Mouse (Mus musculus) regulatory T cell (primary cell): ENCODE results near the gene Sorl1.

ENCODE experiments used
- in situ Hi-C: fragments of 300-600 bp; cut with MboI, MseI; formaldehyde crosslinking; loops from one replicate; pipeline ENCODE4 v1.15.1; 2025; ENCODE audit warnings: high pct_unique_total_duplicates

The Sorl1 gene

GRCm38 (mm10) chr9:42123713-42124576 is at the start of gene Sorl1:
Sorl1 (minus strand) TSS chr9:42124297.
- in situ Hi-C loops, result no loop called here

- in situ Hi-C loops, result no loop called here
Observed at GRCm38 (mm10) chr9:42173781-42174180, 49.7 kb upstream of the Sorl1 start.

GRCm38 (mm10) chr9:42169491-42169890 is 45.4 kb upstream of the Sorl1 start:
- in situ Hi-C loops, result loop anchor here (10.0 kb wide), 1 partner anchor 795 kb away; no protein-coding TSS in a partner anchor

- in situ Hi-C loops, result loop anchor here (10.0 kb wide), 1 partner anchor 794 kb away; no protein-coding TSS in a partner anchor
Observed at GRCm38 (mm10) chr9:42169025-42169424, 44.9 kb upstream of the Sorl1 start.

GRCm38 (mm10) chr9:42164930-42165329 is 40.8 kb upstream of the Sorl1 start:
- in situ Hi-C loops, result loop anchor here (10.0 kb wide), 1 partner anchor 790 kb away; no protein-coding TSS in a partner anchor

GRCm38 (mm10) chr9:42163011-42163410 is 38.9 kb upstream of the Sorl1 start:
- in situ Hi-C loops, result loop anchor here (10.0 kb wide), 1 partner anchor 788 kb away; no protein-coding TSS in a partner anchor

GRCm38 (mm10) chr9:42159376-42159775 is 35.3 kb upstream of the Sorl1 start:
- in situ Hi-C loops, result no loop called here

GRCm38 (mm10) chr9:42158652-42159051 is 34.6 kb upstream of the Sorl1 start:
- in situ Hi-C loops, result no loop called here

GRCm38 (mm10) chr9:42157981-42158380 is 33.9 kb upstream of the Sorl1 start:
- in situ Hi-C loops, result no loop called here

GRCm38 (mm10) chr9:42156566-42156965 is 32.5 kb upstream of the Sorl1 start:
- in situ Hi-C loops, result no loop called here

- in situ Hi-C loops, result loop anchor here (5.0 kb wide), 1 partner anchor 97 kb away; no protein-coding TSS in a partner anchor
Observed at GRCm38 (mm10) chr9:42154682-42155081, 30.6 kb upstream of the Sorl1 start.

GRCm38 (mm10) chr9:42148816-42149215 is 24.7 kb upstream of the Sorl1 start:
- in situ Hi-C loops, result no loop called here

GRCm38 (mm10) chr9:42148036-42148435 is 23.9 kb upstream of the Sorl1 start:
- in situ Hi-C loops, result no loop called here

GRCm38 (mm10) chr9:42146463-42146862 is 22.4 kb upstream of the Sorl1 start:
- in situ Hi-C loops, result no loop called here

GRCm38 (mm10) chr9:42141549-42142210 is 17.6 kb upstream of the Sorl1 start:
- in situ Hi-C loops, result no loop called here

GRCm38 (mm10) chr9:42138248-42138858 is 14.3 kb upstream of the Sorl1 start:
- in situ Hi-C loops, result no loop called here

- in situ Hi-C loops, result no loop called here
Observed at GRCm38 (mm10) chr9:42137578-42137977, 13.5 kb upstream of the Sorl1 start.

GRCm38 (mm10) chr9:42130793-42131760 is 7.0 kb upstream of the Sorl1 start:
- in situ Hi-C loops, result loop anchor here (5.0 kb wide), 1 partner anchor 46 kb away; no protein-coding TSS in a partner anchor

GRCm38 (mm10) chr9:42127983-42128382 is 3.9 kb upstream of the Sorl1 start:
- in situ Hi-C loops, result no loop called here

- in situ Hi-C loops, result no loop called here
Observed at GRCm38 (mm10) chr9:42125262-42125982, 1.3 kb upstream of the Sorl1 start.
